Mouse (Mus musculus) thymus, postnatal 36 days (tissue): Measurements from ENCODE around the gene Ckmt2.
A peak's percentile ranks its signal among the peaks of the same experiment; 100 is the strongest.

Experiments
- DNase-seq, 2 experiments: peaks; one replicate each; pipeline ENCODE4 v3.0.0; 2022; ENCODE audit warnings: mixed read lengths in 2 of 2

The Ckmt2 gene

GRCm38 (mm10) chr13:91876741-91877349 lies at the start of gene Ckmt2:
Gene Ckmt2, minus strand, starts transcription at chr13:91876885.
- DNase-seq: no peak

- DNase-seq: no peak
These were observed 44.3 kb upstream of the Ckmt2 start for GRCm38 (mm10) chr13:91921010-91921409.

GRCm38 (mm10) chr13:91918764-91919163 lies 42.1 kb upstream of the Ckmt2 start:
- DNase-seq: no peak

DNA sequence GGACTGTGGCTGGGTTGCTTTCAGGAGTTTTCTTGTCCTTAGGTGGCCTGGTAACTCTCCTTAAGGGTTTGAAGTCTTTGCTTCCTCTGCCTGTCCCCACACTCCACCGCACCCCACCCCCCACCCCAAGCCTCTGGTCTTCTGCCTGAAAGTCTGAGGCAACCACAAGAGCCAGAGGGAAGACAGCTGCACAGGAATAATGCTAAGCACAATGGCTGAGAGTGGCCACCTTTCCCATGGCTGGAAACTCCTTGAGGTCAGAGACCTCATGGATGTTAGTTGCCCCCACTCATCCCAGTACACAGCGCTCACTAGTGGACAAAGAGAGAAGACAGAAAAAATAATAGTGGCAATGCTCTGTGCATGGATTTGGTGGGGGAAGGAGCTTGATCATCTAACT lies 41.1 kb upstream of the Ckmt2 start:
- DNase-seq: no peak

DNA sequence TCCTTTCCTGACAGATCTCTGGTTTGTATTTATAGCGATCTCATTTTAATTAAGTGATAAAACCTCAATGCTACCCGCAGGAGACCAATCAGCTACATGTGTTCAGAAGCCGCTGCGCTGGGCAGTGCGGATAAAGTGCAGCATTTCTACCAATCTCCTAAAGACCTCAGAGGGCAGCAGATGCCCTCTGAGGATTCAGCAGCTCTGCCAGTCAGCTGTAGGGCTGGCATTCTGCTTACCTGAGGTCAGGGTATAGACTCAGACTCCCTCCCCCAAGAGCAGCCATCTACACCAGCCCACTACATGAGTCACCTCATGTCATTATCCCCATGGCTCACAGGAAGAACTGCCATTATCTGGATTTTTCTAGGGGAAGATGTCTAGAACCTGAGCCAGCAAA lies 39.6 kb upstream of the Ckmt2 start:
- no peak for DNase-seq

- no peak for DNase-seq
These were observed 39.0 kb upstream of the Ckmt2 start for GRCm38 (mm10) chr13:91915582-91916239.

DNA sequence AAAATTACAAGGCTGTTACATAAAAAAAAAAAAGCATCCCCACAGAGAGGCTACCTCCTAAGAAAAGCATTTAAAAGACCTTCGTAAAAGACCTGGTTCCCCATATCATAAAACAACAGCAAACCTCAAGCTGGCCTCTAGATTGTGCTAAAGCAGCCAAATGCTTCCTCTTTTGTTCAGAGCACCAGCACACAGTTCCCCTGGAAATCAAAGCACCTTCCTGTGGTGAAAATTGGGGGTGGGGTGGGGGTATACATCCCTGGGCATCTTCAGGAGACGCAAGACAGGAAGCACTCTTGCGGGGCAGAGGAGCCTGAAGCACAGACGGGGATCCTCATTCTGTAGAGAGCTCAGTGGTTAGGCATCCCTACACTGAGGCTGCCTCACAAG lies 38.5 kb upstream of the Ckmt2 start:
- no peak for DNase-seq

DNA sequence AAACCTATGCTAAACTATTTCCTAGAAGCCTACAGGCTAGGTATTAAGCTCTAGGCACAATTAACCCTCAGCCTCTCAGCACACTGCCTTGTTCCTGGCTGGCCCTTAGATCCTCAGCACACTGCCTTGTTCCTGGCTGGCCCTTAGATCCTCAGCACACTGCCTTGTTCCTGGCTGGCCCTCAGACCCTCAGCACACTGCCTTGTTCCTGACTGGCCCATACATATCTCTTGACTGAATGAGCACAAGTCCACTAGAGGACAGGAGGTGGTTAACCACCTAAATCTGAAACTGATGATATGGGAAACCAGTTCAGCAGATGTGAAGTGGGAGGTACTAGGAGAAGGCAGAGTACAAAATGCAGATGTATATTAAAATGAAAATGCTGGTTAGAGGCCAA lies 35.0 kb upstream of the Ckmt2 start:
- no peak for DNase-seq

DNA sequence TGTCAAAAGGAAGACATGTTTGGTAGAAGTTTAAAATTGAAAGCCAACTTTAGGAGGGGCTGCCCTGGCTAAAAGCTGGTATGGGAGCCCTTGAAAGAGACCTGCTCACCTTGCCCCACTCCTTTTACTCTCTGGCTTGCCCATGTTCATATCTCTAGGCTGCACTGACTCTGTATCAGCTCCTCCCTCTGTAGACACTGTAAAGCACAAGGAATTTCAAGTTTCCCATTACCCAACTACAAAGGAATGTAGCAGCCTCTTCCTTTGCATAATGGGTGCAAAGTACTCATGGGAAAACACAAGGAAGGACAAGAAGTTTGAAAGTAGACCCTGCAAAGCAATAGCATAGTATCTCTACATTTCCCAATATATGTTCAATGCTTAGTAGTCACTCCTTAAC lies 34.5 kb upstream of the Ckmt2 start:
- no peak for DNase-seq

DNA sequence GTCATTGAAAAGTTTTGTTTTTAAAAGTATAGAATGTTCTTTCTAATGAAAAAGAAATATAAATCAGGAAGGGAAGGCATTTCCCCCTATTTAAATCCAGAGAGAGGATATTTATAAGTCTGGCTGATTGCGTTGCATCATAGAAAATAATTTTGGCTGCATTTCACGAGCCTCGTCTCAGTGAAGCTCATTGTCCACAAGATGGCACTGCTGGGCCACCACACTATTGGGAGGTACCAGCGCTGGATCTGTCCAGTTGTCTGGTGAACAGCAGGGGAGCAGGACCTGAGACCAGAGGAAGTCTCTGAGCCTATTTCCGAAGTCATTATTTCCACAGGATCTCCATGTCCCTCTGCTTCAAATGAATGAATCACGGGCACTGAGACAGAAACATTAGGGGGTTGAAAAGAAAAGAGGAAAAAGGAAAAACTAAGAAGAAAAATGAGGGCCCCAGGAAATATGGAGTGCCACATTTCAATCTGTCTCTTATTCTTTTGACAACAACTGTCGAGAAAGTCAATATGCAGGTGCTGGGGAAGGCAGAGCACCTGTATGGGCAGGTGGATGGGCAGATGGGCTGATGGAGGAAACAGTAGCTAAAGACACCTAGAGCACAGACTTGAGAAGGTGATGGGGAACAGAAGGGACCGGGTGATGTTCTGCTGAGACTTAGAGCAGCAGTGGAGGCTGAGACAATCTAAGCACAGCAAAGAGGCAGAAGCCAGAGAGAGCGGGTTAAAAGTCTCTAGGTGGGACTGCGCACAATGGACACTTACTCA lies 31.7 kb upstream of the Ckmt2 start:
- peak; percentile 48 to 55 for DNase-seq

GRCm38 (mm10) chr13:91906338-91906737 lies 29.7 kb upstream of the Ckmt2 start:
- DNase-seq: no peak

- DNase-seq: no peak
These were observed 19.8 kb upstream of the Ckmt2 start for GRCm38 (mm10) chr13:91896476-91896875.

- no peak for DNase-seq
These were observed 16.4 kb upstream of the Ckmt2 start for GRCm38 (mm10) chr13:91893132-91893531.

- DNase-seq: no peak
These were observed 13.4 kb upstream of the Ckmt2 start for GRCm38 (mm10) chr13:91890031-91890619.

DNA sequence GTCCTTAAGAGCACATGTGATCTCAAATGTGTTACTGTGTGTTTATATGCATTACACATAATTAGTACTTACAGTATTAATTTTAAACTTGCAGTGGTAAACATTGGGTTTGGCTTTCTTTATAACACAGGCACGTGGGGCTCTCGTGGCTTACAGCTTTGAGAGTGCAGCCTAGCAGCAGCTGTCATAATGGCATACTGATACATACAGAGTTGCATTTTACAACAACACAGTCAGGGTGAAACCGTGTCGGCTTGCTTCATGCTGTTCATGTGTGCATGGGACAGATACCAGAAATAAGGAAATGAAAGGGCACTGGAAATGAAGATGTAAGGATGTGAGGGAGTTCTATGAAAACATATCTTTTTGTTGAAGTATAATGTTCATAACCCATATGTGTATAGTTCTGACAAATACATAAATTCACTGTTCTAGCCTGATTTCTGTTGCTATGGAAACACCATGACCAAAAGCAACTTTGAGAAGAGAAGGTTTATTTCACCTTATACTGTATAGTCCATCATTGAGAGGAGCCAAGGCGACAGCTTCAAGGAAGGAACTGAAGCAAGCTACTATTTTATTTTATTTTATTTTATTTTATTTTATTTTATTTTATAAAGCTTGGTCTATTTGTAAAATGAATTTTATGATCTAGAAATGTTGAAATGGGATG lies 8.2 kb upstream of the Ckmt2 start:
- DNase-seq: no peak

DNA sequence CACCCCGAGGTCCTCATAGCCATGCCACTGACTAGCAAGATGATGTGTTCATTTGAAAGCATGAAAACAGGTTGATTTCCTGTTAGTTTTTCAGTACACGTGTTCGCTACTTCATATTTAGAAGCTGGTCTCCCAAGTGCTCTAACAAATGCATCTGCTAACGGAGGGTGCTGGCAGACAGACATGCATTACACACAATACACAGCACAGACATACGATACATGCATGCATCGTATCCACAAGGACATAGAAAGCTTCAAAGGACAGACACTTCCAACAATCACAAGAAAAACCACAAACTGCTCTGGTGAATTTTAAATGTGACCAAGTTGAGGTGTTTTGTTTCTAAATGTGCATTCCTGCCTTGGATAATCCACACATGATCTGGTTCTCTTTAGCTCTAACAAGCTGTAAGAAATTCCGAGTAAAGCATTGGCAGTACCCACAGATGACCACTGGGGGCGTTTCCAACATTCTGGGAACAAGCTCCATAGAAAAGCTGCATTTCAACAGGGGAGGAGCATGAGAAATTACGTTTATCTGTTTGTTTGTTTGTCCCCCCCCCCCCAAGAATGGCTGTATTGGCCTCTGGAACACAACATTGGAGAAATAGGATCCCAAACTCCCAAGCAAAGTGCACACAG lies 5.3 kb upstream of the Ckmt2 start:
- peak; percentile 9 to 19 for DNase-seq

DNA sequence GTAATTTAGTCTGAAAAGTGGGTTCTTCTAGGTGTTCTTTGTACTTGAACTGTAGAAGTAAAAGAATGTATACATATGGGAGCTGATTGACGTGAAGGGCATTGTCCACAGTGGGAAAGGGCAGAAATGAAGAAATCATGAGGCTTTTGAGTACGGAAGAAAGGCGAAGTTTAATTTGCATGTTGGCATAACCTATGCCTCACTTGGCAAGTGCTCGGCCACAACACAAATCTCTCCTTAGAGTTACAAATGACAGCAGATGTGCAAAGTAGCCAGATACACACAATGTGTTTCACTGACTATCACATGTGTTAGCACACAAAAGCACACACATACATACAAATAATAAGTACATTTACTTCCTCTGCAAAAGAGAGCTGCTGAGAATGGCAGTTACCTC lies 3.6 kb upstream of the Ckmt2 start:
- DNase-seq: no peak

DNA sequence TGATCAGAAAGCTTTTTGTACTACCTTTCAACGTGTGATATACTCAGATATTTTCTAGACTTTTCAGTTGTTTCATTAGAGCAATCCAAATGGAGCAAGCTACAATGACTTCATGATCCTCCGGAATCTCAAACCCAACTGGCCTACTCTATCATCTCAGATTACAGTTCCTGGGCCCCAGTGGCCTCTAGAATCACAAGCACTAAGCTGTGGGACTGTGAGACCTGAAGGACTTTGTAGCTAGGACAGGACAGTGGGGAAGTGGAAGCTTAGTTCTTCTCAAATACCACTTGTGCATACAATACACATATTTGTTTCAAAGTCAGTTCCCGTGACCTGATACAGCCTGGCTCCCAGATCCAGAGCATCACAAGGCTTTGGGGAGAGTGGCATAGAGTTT lies 1.3 kb upstream of the Ckmt2 start:
- no peak for DNase-seq

- no peak for DNase-seq
These were observed 665 bp upstream of the Ckmt2 start for GRCm38 (mm10) chr13:91877350-91877749.

GRCm38 (mm10) chr13:91875581-91875980 lies 1.1 kb downstream of the Ckmt2 start:
- no peak for DNase-seq

DNA sequence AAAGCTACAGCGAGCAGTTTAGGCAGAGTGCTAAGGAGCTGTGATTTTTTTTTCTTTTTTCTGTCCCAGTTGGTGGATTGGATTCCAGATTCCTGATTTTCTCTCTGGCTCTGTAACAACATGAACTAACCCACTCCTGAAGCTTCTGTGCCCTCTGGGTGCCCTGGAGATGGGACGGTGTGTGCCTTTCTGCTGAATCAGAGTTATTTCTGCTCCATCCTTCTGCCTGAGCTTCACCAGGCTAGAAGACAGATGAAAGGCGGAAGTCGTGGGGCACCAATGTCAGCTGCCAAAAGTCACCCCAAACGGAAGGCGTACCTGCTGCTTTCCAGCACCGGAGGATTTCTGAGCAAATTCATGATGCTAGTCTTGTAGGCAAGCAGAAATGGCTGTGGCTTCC lies 2.1 kb downstream of the Ckmt2 start:
- no peak for DNase-seq

DNA sequence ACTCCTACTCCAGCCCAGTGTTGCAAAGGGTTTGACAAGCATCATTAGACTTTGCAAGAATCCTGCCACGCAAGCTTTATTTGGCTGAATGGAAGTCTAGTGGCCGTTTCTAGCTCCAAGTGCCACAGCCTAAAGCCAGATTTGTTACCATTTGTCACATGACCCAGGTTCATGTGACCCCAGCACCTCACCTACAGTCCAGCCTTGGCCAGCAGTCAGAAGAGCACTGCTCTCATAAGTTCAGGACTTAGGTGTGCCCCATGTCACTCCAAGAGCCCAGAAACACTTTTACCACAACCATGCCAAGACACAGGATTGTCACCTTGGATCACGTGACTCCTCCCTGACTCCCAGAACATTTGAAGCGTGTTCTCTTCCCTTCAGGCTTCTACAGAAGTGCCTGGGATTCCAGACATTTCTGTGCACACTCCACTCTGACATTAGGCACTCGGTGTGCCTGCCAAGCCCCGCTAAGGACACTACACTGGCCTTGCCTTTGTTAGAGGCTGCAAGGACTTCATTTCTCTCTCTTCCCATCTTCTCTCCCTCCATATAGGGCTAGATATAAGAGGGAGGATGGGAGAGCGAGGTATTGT lies 2.9 kb downstream of the Ckmt2 start:
- no peak for DNase-seq
